Mouse (Mus musculus): ENCODE measurements around the gene AI661453.
A peak's percentile ranks its signal among the peaks of the same experiment; 100 is the strongest.

Gene AI661453

DNA sequence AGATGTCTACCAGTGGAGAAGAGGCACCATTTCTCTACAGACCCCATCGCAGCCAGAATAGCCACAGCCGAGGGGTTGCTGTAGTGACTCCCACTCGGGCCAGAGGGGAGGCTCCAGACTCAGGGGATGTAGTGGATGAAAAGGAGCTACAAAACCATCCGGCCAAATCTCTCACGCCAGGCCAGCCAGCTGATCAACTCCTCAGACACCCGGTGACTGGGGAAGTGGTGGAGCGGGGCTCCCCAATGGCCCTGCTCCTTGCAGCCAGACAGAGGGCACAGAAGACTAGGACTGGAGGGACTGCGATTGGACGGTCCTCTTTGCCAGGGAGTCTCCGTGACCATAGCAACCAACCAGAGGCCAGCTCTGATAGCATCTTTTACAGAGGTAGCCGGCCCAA is 31.2 kb downstream of the AI661453 start:
- no peak for DNase-seq (ENCODE audit: low spot score in 2 of 2)

DNA sequence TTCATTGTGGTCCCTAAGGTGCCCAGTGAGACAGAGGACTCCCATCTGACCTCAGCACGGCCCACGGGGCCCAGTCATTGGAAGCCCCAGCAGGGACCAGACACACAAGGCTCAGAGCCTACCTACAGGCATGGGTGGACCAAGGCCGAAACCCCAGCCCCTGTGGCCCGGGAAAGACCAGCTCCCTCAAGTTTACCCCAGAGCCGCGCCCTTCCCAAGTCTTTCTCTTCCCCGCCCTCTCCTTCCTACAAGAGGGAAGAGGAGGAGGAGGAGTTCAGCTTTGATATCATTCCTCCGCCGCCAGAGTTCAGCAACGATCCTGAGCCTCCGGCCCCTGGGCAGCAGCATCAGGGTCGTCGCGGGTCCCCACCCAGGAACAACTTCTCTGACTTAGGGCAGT is 31.6 kb downstream of the AI661453 start:
- DNase-seq (ENCODE audit: low spot score in 2 of 2): no peak

DNA sequence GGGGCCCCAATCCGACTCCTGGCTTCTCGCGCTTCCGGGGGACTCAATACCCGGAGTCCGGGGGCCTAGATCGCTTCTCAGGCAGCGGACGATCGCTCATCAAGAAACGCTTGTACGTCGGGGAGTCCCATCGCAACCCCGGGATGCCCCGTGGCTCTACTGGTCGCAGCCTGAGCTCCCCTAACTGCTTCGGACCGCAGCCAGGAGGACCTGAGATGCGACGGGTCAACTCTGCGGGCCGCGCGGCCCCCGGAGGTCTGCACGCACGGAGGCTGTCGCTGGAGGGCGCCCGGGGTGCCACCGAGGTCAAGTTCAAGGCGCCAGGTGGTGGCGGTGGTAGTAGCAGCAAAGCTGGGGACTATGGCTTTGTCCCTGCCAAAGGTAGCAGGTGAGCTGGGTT is 32.1 kb downstream of the AI661453 start:
- DNase-seq (ENCODE audit: low spot score in 2 of 2): no peak

DNA sequence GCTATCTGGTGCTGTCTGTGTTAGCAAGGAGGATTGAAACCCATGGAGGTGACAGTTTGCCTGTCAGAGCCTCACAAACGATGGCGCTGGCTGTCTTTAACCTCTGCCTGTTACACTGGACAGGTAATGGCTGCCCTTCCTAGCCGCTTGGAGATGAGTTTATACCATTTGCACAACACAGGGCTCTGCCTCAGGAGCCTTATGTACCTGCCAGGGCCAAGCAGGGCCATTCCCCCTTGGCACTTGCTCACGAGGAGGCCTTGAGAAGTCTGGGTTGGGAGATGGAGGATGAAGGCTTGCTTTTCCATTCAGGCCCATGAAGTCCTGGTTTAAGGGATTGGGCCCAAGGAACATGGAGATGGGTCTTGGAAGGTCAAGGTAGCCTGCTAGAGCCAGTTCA is 33.2 kb downstream of the AI661453 start:
- DNase-seq (ENCODE audit: low spot score in 2 of 2): no peak

DNA sequence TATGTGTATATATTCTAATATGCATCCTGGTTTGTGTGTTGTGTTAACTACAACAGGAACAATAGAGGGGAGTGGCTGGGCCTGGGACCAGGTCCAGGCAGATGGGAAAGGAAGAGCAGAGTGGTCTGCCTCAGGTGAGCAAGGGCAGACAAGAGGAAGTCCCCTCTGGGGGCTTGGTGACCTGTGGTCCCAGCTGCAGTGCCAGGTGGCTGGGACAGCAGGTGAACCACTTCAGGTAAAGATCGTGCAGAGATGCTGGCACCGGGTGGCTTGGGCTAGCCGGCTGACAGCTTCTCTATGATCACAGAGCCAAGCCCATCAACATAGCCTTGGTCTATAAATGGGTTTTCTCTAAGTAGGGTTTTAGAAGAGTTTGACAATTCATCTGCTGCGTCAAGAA is 33.7 kb downstream of the AI661453 start:
- DNase-seq (ENCODE audit: low spot score in 2 of 2): no peak

DNA sequence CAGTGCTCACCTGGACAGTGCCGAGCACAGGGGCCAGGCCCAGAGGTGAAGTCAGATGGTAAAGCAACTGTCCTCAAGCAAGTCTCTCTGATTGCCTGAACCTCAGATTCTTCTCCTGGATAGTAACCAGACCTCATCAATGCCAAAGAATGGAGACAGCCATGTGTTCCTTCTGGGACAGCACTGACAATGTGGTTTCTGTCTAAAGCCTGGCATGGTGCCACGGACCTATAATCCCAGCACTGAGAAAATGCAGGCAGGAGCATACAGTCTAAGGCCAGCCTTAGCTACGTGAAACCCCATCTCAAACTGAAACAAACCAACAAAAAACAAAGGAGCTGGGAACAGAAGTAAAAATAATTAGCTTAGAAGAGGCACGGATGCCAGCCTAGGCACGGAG is 34.3 kb downstream of the AI661453 start:
- DNase-seq (ENCODE audit: low spot score in 2 of 2): no peak

DNA sequence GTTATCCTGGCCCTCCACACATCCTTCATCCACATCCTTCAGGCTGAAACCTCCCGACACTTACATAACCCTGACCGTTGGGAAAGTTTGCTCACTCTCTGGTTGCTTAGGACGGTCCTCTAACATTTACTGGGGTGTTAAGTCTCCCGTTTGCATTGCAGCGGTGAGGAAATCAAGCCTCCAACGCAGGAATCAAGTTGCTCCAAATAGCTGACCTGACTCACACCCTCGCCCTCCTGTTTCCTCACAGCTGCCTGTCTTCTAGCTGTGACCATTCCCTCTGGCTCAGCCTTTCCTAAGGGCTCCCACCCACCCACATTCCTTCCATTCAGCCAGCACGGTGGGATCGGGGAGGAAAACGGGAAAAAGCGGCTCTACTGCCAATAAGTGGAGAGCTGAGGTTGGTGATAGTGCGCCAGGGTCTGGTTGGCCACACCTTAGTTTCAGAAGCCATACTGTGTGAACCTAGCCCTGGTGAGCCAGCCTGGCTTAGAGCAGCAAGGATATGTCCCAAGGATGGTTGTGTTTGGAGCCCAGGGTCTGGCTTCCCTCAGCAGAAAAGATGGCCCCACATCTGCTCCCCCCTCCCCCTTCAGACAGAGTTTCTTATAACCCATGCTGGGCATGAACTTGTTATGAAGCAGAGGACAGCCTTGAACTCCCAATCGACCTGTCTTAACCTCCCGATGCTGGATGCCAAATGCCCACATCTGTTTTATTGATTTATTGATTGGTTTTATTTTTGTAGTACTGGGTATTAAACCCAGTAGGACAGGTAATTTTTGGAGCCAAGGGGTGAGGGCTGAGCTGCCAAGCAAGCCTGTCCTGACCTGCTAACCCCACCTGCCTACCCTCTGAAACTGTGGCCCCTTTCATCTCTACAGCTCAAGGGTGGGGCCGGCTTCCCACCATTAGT is 36.3 kb downstream of the AI661453 start:
- DNase-seq (ENCODE audit: low spot score in 2 of 2): no peak

DNA sequence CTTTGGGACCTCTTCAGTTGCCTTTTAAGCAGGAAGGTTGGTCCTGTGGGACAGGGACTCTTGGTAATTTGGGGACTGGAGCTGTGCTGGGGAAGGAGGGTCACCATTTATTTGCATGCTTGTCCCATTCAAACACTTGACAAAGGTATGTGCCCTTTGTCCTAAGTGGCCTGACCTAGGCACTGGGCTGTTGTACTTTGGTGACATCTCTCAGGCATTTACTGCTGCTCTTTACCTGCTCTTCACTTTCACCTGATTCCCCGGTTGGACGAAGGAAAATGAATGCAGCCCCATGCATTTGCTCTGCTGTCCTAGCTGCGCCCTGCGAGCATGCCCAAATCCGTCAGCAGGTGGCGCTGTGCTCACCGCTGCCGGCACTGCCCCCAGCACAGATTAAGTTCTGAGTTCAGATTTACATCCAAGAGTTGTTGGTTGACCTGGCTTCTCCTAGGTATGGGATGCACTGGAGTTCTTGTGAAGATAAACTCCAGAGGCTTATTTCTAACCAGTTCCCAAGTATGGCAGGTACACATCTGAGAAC is 37.1 kb downstream of the AI661453 start:
- no peak for DNase-seq (ENCODE audit: low spot score in 2 of 2)

DNA sequence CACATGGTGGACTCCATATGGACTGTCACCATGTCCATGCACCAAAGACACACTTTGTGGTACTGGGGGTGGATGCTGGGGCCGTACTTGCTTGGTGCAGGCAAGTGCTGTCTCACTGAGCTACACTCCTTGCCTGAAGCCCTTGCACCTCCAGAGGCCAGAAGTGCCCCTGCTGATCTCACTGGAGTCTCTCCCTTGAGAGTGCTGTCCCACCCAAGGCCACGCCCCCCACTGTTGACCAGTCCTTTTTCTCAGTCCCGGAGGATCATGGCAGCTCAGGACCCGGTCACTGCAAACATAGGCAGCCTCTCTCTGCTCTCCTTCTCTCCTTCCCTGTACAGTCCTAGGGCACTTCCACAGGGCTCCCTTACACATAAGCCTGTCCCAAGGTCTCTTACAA is 37.8 kb downstream of the AI661453 start:
- no peak for DNase-seq (ENCODE audit: low spot score in 2 of 2)

DNA sequence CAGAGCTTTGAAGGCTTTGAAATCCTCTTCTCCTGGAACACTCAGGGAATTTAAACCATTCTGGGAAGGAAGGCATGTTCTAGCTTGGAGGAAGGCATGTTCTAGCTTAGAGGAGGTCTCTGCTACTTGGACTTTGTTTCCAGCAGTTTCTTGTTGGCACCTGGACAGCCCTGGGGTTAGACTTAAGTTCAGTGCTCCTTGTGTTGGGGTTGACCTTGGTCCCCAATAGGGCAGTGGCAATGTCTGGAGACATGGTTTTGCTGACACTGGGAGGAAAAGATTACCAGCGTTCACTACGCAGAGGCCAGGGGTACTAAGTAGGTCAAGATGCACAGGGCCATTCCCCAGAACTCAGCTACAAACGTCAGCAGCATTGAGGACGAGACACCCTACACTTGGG is 38.8 kb downstream of the AI661453 start:
- DNase-seq (ENCODE audit: low spot score in 2 of 2): no peak

DNA sequence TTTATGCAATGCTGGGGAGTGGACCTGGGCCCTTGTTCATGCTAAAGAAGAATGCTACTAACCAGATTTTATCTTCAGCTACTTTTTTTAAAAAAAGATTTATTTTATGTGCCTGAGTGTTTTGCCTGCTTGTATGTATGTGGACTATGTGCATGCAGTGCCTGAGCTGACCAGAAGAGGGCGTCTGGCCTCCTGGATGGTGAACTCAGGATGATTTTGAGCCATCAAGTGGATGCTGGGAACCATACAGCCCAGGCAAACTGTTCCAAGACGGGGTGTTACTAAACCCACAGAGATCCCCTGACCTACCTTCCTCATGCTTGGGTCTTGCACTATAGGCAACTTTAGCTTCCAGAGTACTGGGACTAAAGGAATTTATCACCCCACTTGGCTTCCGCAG is 39.3 kb downstream of the AI661453 start:
- DNase-seq (ENCODE audit: low spot score in 2 of 2): no peak

DNA sequence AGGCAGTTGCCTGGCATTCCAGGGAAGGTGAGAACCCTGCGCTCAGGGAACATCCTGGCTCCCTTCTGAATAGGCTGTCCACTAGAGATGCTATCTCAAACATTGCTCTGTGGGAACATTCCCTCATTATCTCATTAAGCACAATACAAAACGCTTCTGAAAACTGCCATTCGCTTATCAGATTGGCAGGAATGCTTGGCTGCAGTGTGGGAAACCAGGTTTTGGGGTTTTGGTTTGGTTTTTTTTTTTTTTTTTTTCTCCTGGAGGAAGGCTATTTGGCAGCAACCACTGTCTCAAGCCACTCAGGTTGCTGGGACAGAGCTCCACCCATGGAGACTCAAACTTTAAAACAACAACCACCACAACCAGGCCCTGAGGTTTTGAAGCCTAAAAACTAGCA is 43.5 kb downstream of the AI661453 start:
- no peak for DNase-seq (ENCODE audit: low spot score in 2 of 2)

DNA sequence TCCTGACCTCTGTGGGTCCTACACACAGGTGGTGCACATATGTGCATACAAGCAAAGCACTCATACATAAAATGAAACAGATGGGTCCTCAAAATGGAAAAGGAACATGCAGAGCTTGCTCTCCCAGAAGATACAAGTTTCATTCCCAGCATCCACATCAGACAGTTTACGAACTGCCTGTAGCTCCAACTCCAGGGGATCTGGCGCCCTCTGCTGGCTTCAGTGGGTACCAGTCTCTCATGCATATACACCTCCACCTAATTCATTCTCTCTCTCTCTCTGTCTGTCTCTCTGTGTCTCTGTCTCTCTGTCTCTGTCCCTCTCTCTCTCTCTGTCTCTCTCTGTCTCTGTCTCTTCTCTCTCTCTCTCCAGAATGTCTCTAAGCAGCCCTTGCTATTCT is 46.0 kb downstream of the AI661453 start:
- DNase-seq (ENCODE audit: low spot score in 2 of 2): peak in 1 of 2 experiments; percentile 28

DNA sequence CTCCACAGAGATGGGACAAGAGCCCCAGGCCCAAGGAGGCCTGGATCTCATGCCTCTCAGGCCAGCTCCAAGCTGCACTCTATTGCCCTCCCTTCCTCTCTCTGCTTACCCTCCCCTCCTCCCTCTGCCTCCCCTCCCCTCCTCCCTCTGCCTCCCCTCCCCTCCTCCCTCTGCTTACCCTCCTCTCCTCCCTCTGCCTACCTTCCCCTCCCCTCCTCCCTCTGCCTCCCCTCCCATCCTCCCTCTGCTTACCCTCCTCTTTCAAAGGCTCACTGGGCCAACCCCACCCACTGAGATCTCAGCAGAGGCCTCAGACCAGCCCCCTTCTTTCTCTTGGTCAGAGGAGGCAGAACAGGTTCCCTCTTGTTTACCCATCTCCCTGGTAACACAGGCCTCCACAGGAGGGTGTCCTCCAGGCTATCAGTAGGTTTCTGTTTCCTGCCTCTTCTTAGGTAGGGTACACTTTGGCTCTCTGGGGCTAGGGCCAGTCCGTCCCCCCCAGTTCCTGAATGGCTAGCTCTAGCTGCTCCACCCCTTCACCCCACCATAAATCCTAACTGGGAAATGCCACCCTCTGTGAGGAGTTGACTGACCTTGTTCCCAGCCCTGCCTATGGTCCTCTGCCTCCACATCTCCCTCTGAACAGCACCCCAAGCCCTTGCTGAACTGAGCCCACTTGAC is 48.0 kb downstream of the AI661453 start:
- DNase-seq (ENCODE audit: low spot score in 2 of 2): no peak

DNA sequence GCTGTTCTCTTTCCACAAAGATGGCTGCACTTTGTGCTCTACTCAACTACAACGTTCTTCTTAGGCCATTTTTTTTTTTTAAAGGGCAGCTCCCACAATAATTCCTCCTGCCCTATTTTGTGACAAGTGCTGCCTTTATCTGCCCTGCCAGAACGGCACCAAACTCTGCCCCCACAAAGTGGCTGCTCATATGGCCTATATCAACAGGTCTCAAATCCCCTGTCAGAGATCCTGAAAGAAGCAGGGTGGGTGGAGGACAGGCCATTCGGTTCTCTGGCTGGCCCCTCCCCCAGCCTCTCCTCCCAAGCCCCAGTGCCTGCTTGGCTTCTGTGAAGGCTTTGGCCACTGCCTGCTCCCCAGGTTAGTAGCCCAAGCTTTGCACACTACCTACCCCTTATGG is 48.6 kb downstream of the AI661453 start:
- no peak for DNase-seq (ENCODE audit: low spot score in 2 of 2)

DNA sequence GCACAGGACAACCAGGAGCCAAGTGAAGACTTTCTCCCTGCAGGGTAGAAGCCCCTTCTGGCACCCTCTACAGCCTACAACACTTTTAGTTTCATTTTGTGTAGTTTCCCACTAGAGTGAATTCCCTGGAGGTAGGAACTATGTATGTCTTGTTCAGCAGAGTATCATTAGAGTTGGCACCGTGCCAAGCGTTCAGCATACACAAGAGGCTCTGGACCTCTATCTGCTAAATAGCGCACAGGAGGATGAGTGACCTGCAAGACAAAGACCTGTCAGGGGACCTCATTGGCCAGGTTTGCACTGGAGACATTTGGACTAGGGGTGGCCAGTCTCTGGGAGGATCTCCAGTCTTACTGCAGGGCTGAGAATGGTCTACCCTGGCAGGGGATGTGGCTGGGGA is 49.4 kb downstream of the AI661453 start:
- DNase-seq (ENCODE audit: low spot score in 2 of 2): no peak

DNA sequence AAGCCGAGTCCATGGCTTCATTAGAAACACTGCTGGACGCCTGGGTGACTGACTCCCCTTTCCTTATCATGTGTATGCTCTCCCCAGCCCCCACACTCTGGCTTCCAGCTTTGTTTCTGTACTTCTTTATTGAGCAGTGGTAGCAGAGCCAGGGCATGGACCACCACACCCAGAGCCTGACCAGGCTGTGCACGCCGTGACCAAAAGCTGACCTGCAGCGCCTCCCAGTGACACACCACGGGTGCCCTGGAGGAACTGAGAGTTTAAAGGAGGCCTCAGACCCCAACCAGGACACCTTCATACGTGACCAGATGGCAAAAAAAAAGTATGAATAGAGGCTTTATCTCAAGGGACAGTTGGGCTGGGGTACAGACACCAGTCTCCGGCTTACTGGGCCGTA is 54.4 kb downstream of the AI661453 start:
- DNase-seq (ENCODE audit: low spot score in 2 of 2): no peak

DNA sequence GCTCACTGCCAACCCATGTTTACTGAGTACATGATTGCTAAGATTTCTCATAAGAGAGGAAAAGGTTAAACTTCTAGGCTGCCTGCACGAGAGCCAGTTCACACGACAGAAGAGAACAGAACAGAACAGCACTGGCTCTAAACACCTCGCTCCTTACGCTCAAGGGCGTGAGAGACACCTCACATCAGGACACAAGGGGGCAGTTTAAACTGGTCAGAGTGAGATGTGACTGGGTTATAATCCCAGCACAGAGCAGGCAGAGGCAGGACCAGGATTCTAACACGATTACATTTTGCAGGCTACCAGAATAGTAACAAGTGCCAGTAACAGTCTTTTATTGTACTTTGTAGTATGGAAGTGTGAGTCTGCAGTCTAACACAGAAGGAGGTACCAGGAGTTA is 56.3 kb downstream of the AI661453 start:
- DNase-seq (ENCODE audit: low spot score in 2 of 2): no peak

DNA sequence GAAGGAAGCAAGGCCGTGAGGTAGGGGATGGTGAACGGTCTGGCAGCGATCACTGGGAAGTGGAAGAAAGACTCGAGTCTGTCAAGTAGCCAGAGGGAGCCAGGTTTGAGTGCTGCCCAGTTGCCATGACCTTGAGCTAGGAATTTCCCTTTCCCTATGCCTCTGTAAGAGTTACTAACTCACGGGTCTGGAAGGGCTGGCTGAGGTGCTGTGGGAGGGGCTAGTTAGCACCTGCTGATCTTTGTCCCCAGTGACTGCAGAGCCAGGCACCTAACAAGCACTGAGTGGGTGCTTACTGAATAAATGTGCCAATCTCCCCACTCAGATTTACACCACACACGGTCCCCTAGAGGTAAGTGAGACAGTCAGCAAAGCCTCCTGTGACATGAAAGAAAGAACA is 57.2 kb downstream of the AI661453 start:
- no peak for DNase-seq (ENCODE audit: low spot score in 2 of 2)

DNA sequence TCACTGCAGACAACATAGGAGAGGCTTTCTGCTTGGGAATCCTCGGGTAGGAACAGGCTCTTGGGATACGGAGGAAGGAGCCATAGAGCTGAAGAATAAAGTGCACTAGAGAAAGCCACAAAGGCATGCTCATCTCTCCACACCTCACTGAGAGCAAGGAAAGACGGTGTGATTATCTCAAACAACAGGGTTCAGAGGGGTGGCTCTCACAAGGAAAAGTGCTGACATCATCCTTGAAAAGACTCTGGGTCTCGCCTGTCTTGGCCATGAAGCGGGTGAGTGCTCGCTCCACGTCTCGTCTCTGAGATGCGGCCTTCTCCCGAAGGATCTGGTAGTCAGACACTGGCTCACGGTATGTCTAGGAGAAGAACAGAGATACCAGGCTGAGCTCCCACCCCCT is 57.7 kb downstream of the AI661453 start:
- no peak for DNase-seq (ENCODE audit: low spot score in 2 of 2)

DNA sequence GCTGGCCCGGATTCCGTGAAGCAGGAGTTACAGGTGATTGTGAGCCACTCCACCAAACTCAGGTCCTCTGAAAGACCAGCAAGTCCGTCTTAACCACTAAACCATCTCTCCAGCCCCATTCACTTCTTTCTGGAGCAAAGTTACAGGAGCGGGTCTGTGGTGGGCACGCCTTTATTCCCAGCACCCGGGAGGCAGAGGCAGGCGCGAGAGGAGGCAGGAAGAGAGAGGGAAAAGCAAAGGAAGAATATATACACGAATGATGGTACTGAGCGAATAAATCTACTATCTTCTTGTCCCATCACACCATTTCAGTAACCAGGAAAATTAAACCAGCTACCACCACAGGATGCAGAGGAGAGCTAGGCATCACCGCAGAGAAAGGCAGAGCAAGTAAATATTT is 65.1 kb downstream of the AI661453 start:
- DNase-seq (ENCODE audit: low spot score in 2 of 2): no peak

DNA sequence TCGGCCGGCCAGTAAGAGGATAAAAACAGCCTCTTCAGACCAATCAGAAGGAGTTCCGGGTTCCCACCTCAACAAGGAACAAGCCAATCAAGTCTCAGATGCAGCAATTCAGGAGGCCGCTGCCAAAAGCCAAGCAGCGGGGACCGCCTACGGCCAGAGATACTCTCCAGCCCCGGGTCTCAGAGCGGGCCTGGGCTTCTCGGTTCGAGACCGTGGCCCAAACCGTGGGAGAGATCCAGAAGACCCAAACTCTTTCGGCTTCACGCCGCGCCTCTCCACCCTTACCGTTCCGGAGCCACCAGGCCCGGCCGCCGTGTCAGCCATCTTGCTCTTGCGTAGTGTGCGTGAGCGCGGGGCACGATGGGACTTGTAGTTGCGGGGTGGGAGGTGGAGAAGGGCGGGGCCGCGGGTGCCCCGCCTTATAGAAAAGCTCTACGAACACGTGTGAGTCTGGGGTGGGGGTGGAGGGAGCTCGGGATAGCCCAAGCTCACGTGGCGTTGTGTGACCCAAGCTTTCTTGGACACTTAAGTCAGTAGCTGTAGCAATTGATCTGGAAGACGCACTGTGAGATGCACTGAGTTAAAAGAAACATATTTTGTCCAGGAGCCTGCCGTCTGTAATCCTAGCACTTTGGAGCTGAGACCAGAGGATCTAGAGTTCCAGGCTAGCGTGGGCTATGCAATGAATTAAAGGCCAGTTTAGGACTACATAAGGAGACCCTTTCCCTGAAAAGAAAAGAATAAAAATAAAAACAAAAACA is 65.7 kb downstream of the AI661453 start, which contains the start of gene Taf8:
Gene Taf8 (minus strand): TSS at position 347 of the 761 bp plus-strand sequence.
- peak; percentile 85 to 91 for DNase-seq (ENCODE audit: low spot score in 2 of 2)
